Comparison of ENCODE assay signal across 8 mouse cellular contexts in the genomic region with DNA sequence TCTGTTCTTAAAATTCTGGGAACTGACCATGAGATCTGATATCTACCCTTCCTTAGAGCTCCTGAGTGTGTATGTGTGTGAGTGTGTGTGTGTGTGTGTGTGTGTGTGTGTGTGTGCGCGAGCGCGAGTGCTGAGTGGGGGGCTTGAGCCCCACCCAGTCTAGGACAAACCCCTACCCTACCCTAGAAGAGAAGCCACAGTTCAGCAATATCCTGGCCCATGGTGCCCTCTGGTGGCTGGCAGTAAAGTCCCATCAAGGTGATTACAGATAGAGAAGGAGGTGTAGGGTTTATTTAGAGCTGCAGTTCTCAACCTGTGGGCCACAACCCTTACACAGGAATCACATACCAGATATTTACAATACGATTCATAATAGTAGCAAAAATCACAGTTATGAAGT. TPM values are rescaled to one million over a fixed set of nuclear protein-coding genes. Genes with fewer than 3 reads are reported as not detected.
DNase-seq lines count a peak whose midpoint lies in the region; ATAC-seq and TF ChIP-seq lines count a peak whose summit lies in the region.

No protein-coding gene starts in this region.

- WGBS in embryonic facial prominence, embryonic 10.5 days = 24% methylated on average over 5 of the region's 5 CpGs
- 28% methylated on average over 5 of the region's 5 CpGs for WGBS in intestine, embryonic 14.5 days
- 18% methylated on average over 5 of the region's 5 CpGs for WGBS in liver, postnatal 0 days (ENCODE audit: insufficient replicate concordance)

- H3K27ac ChIP-seq in embryonic facial prominence, embryonic 10.5 days (replicated peaks) = no peak overlapping the region
- H3K27ac ChIP-seq in intestine, embryonic 14.5 days (ENCODE audit: low read depth) = no peak overlapping the region
- H3K27ac ChIP-seq in liver, postnatal 0 days (ENCODE audit: low read depth) = no peak overlapping the region

- no peaks in the 10 kb centered on the region for H3K4me1 ChIP-seq in embryonic facial prominence, embryonic 10.5 days
- H3K4me1 ChIP-seq in intestine, embryonic 14.5 days (replicated peaks; ENCODE audit: control insufficient read depth, insufficient read depth, low read length) = no peaks in the 10 kb centered on the region
- no peaks in the 10 kb centered on the region for H3K4me1 ChIP-seq in liver, postnatal 0 days (ENCODE audit: insufficient read depth)

- no peak for TF ChIP-seq EP300 in liver, postnatal 0 days (IDR thresholded peaks at IDR 0.05; ENCODE audit: low read depth)

- peak; percentile 62 for ATAC-seq in intestine, embryonic 14.5 days (replicated peaks; ENCODE audit: low FRiP score, low TSS enrichment, low read depth)
- ATAC-seq in liver, postnatal 0 days = no peak

- TF ChIP-seq CTCF in liver, postnatal 0 days (IDR thresholded peaks at IDR 0.05; ENCODE audit: low read depth) = peak; percentile 80

- H3K36me3 ChIP-seq in embryonic facial prominence, embryonic 10.5 days (replicated peaks) = no peaks in the 10 kb centered on the region
- no peaks in the 10 kb centered on the region for H3K36me3 ChIP-seq in intestine, embryonic 14.5 days (ENCODE audit: control insufficient read depth, insufficient read depth, low read length)
- H3K36me3 ChIP-seq in liver, postnatal 0 days (replicated peaks; ENCODE audit: insufficient read depth, low read length) = no peaks in the 10 kb centered on the region

- H3K27me3 ChIP-seq in embryonic facial prominence, embryonic 10.5 days (replicated peaks; ENCODE audit: low read depth, poor library complexity, severe bottlenecking) = no peaks in the 10 kb centered on the region; the same call in 1 of the 2 replicates
- no peaks in the 10 kb centered on the region for H3K27me3 ChIP-seq in intestine, embryonic 14.5 days (replicated peaks; ENCODE audit: control insufficient read depth, insufficient read depth, low read length)
- no peaks in the 10 kb centered on the region for H3K27me3 ChIP-seq in liver, postnatal 0 days (ENCODE audit: insufficient read depth, low read length)

- no peak overlapping the region for H3K4me3 ChIP-seq in embryonic facial prominence, embryonic 10.5 days
- H3K4me3 ChIP-seq in intestine, embryonic 14.5 days (ENCODE audit: low read depth, low read length) = no peak overlapping the region
- H3K4me3 ChIP-seq in liver, postnatal 0 days (ENCODE audit: low read depth, low read length) = no peak overlapping the region

- H3K9ac ChIP-seq in intestine, embryonic 14.5 days (ENCODE audit: low read length) = no peak overlapping the region
- H3K9ac ChIP-seq in liver, postnatal 0 days (replicated peaks) = no peak overlapping the region

- H3K9me3 ChIP-seq in embryonic facial prominence, embryonic 10.5 days = no peaks in the 10 kb centered on the region
- H3K9me3 ChIP-seq in intestine, embryonic 14.5 days (ENCODE audit: control insufficient read depth, low read length) = no peaks in the 10 kb centered on the region
- no peaks in the 10 kb centered on the region for H3K9me3 ChIP-seq in liver, postnatal 0 days (ENCODE audit: low read length)

- peak; percentile 22 for DNase-seq in ovary, postnatal 14 days (ENCODE audit: low spot score)
- no peak for DNase-seq in ovary, postnatal 10 days (ENCODE audit: low spot score)
- peak; percentile 74 for DNase-seq in adipocyte (ENCODE audit: low spot score)
- DNase-seq in embryonic facial prominence, embryonic 10.5 days (ENCODE audit: low spot score) = peak; percentile 67
- peak; percentile 61 for DNase-seq in intestine, embryonic 14.5 days (ENCODE audit: low spot score)
- DNase-seq in liver, postnatal 0 days = peak; percentile 65
- DNase-seq in retina, postnatal 1 day = peak; percentile 69
- no peak for DNase-seq in gastrocnemius, postnatal 25 days

- no peak overlapping the region for H3K4me2 ChIP-seq in intestine, embryonic 14.5 days (ENCODE audit: low read length)
- no peak overlapping the region for H3K4me2 ChIP-seq in liver, postnatal 0 days (ENCODE audit: low read depth, low read length)

RNA-seq across cellular contexts. Expression of a gene that starts 7.6 kb away (rescaled TPM):
- polyA plus RNA-seq in embryonic facial prominence, embryonic 10.5 days (2016; fragmentation: Nextera tagmentation; extraction: Ambion mirVana) = 66.4 and 68.0 TPM in 2 replicates
- polyA plus RNA-seq in intestine, embryonic 14.5 days (2014; fragmentation: Nextera tagmentation; extraction: Ambion mirVana) = 45.6 and 46.5 TPM in 2 replicates
- polyA plus RNA-seq in liver, postnatal 0 days (2015; fragmentation: Nextera tagmentation; extraction: Ambion mirVana) = 16.7 and 18.6 TPM in 2 replicates
- 10 to 100 TPM; 28.6 to 28.8 TPM for total RNA-seq in gastrocnemius, postnatal 25 days (2021)

RNA-seq across cellular contexts. Expression of a gene that starts 11.3 kb away (rescaled TPM):
- 1.8 and 2.9 TPM in 2 replicates for polyA plus RNA-seq in embryonic facial prominence, embryonic 10.5 days (2016; fragmentation: Nextera tagmentation; extraction: Ambion mirVana)
- 1.6 and 1.7 TPM in 2 replicates for polyA plus RNA-seq in intestine, embryonic 14.5 days (2014; fragmentation: Nextera tagmentation; extraction: Ambion mirVana)
- 9.1 and 11.8 TPM in 2 replicates for polyA plus RNA-seq in liver, postnatal 0 days (2015; fragmentation: Nextera tagmentation; extraction: Ambion mirVana)
- total RNA-seq in gastrocnemius, postnatal 25 days (2021) = not detected

Comparison
In these comparisons a context has a peak if more than half of its experiments do, and no peak if none do; other contexts are left out.
1. DNase-seq: peak in ovary, postnatal 14 days (single experiment), adipocyte (single experiment), embryonic facial prominence, embryonic 10.5 days (single experiment), intestine, embryonic 14.5 days (single experiment), liver, postnatal 0 days (single experiment) and retina, postnatal 1 day (single experiment); none in ovary, postnatal 10 days (single experiment) and gastrocnemius, postnatal 25 days (single experiment).